Mouse (Mus musculus): ENCODE measurements around the gene Vmn1r68.

Vmn1r68 gene

DNA sequence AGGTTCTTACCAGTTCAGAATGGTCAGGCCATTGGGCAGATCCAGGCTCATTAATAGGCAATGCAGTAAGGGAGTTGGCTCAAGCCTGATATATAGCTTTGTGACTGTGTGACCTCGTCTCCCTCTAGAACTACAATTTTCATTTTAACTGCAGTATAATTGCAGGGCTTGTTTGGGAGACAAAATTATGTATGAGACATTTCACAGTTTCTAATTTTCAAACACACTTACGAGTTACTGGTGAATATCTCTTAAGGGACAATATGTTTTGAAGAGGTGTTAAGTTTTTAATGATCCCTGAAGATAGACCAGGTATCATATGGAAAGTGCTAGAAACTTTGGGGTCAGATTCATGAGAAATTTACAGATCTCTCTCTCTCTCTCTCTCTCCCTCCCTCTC lies at the start of gene Vmn1r68:
Gene Vmn1r68 (minus strand): TSS at position 101 of the 400 bp plus-strand sequence.
- no peak for DNase-seq

DNA sequence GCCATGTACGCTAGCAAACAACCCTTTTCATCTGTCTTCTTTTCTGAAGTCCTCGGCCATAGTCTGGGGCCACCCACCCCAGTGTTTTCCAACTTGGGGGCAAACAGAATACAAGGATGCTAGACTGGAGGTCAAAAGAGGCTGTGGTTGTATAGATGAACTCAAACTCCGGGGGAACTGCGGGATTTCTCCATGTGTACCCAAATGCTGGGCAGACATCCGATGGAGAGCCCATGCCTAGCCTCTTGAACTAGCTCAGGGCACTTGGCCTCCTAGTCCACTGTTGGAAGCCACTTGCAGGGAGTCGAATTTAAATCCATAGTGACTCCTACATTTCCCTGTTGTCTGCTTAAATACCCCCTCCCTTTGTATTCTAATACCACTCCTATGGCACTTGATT lies 62.7 kb downstream of the Vmn1r68 start:
- no peak for DNase-seq

DNA sequence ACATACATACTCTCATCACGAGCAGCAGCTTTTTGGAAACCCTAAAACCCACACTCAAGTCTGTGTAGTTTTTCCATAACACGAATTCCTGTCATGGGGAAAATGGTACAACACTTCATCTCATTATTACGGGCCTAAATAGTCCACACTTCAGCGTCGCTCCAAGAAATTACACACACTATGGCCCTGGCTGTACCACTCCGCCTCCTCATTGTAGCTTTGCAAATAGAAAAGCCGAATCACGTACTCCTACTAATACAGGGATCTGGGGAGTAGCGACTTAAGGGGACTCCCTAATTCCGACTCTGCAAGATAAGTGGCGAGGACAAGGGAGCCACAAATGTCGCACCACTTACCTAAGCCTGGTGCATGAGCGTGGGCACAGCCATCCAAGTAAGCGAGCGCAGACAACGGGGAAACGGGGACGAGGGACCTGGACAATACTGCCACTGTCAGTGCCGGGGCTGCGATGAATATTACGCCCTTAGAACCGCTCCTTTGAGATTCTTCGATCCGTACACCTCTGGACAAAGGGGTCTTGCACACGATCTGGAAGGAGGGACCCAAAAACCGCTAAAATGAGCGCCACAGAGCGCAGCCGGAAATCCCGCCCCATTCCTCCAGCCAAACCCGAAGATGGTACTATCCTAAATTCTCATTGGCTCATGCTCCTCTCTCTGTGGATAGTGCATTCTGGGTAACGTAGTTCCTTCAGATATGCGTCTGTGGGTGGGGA lies 63.3 kb downstream of the Vmn1r68 start, which contains the start of gene Zik1:
Gene Zik1 (minus strand): TSS at position 609 of the 736 bp plus-strand sequence.
- peak; percentile 70 for DNase-seq

DNA sequence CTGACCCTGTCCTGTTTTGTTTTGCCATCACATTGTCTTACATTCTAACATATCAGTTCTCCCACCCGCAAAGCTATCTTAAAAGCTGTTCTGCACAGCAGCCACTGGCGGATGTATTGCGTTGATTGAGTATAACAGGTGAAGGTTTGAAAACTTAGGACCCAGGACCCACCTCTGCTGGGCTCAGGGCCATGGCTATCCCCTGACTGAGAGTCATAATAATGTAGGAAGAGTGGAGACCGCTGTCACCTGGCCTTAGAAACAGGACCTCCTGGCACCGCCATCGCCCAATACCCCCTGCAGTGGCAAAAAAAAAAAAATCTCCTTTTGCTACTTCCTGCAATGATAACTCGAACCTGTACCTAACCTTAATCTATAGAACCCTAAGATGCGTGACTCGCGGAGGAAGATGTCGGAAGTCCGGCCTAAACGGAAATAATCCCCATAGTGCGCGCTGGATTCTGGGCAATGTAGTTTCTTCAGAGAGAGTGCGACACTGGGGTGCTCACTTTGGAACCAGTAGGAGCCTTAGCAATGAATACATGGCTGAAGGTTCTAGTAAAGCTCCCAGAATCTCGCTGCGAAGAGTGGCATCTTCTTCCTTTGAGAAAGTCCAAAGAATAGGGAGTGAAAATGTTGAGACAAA lies 77.6 kb downstream of the Vmn1r68 start:
- peak; percentile 37 for DNase-seq

DNA sequence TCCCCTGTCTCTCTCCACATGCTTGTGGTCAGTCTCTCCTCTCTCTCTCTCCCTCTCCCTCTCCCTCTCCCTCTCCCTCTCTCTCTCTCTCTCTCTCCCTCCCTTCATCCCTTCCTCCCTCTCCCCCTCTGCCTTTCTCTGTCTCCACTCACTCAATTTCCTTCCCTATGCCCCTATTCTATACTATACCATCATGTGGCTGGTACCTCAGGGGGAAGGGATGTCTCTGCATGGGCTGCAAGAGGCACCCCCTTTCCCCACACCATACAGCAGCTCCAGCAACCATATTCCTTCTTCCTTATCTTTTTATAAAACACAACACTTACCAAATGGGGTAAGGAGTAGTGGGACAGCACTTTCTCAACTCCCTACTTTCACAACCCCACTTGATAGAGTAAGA lies 78.5 kb downstream of the Vmn1r68 start:
- no peak for DNase-seq

DNA sequence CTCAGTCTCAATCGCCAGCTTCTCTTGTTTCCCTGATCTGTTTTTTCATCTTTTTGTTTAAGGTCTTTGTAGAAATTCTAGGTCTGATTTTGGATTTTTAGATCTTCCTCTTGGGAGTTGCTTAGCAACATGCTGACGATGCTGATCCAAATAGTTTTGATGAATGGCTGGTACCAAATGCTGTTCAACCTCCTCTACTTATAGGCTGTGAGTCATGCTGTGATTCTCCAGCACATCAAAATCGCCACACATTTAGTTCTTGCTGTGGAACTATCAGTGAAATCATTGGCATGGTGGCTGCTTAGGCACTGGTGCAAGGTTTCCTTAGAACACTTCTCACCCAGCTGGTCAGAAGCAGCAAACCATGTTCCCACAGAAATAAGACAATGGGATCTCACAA lies 100.1 kb downstream of the Vmn1r68 start:
- DNase-seq = no peak
